Mouse (Mus musculus): Measurements from ENCODE around the gene Fmo3. TPM values are rescaled to one million over a fixed set of nuclear protein-coding genes. Genes with fewer than 3 reads are reported as not detected.

Fmo3 gene
- total RNA-seq (2014; rRNA removed) (234 and 412 TPM in 2 replicates), polyA plus RNA-seq (2012; rRNA removed) (53.9 and 77.7 TPM in 2 replicates)

GRCm38 (mm10) chr1:162984428-162984827 lies at the start of gene Fmo3:
Gene Fmo3, minus strand, starts transcription at chr1:162984528.
- TF ChIP-seq POLR2A (IDR thresholded peaks at IDR 0.05; ENCODE audit: extremely low read depth, insufficient read depth, low read length), result no peak
- no peak for TF ChIP-seq CTCF (IDR thresholded peaks at IDR 0.05; ENCODE audit: low read depth, low read length)

GRCm38 (mm10) chr1:163023075-163023474 lies 38.7 kb upstream of the Fmo3 start:
- Histone ChIP-seq H3K36me3 (ENCODE audit: control insufficient read depth, insufficient read depth, low read length) (no peaks in the 10 kb centered on the region), H3K27me3 (ENCODE audit: control insufficient read depth, insufficient read depth, low read length) (no peaks in the 10 kb centered on the region), H3K79me2 (ENCODE audit: control insufficient read depth, insufficient read depth, low read length) (no peaks in the 10 kb centered on the region), H3K9ac (ENCODE audit: low read depth, low read length) (no peak overlapping the region), H3K4me1 (ENCODE audit: control insufficient read depth, insufficient read depth, low read length) (no peaks in the 10 kb centered on the region), H3K4me3 (ENCODE audit: insufficient read depth, low read depth, low read length) (no peak overlapping the region), H3K27ac (replicated peaks; ENCODE audit: insufficient read depth, low read depth, low read length) (no peak overlapping the region)
- DNase-seq (ENCODE audit: extremely low read depth, low read depth, low spot score), result no peak
- no peak for TF ChIP-seq POLR2A (IDR thresholded peaks at IDR 0.05; ENCODE audit: extremely low read depth, insufficient read depth, low read length)
- no peak for TF ChIP-seq CTCF (IDR thresholded peaks at IDR 0.05; ENCODE audit: low read depth, low read length)

More at GRCm38 (mm10) chr1:162984428-162984827, at the start of gene Fmo3:
- 67% methylated on average over 1 of the region's 1 CpGs for WGBS
- Histone ChIP-seq H3K27ac (replicated peaks; ENCODE audit: insufficient read depth, low read depth, low read length) (no peak within 1 kb of the TSS), H3K36me3 (ENCODE audit: control insufficient read depth, insufficient read depth, low read length) (no peaks in the 10 kb centered on the region), H3K27me3 (ENCODE audit: control insufficient read depth, insufficient read depth, low read length) (no peaks in the 10 kb centered on the region), H3K9ac (ENCODE audit: low read depth, low read length) (no peak within 1 kb of the TSS), H3K4me1 (ENCODE audit: control insufficient read depth, insufficient read depth, low read length) (peaks cover 7% of the 10 kb centered on the region), H3K79me2 (ENCODE audit: control insufficient read depth, insufficient read depth, low read length) (no peaks in the 10 kb centered on the region), H3K4me3 (ENCODE audit: insufficient read depth, low read depth, low read length) (no peak within 1 kb of the TSS)
- no peak for DNase-seq (ENCODE audit: extremely low read depth, low read depth, low spot score)

- Histone ChIP-seq H3K4me1 (ENCODE audit: control insufficient read depth, insufficient read depth, low read length) (no peaks in the 10 kb centered on the region), H3K4me3 (ENCODE audit: insufficient read depth, low read depth, low read length) (no peak overlapping the region), H3K27ac (replicated peaks; ENCODE audit: insufficient read depth, low read depth, low read length) (no peak overlapping the region), H3K36me3 (ENCODE audit: control insufficient read depth, insufficient read depth, low read length) (no peaks in the 10 kb centered on the region), H3K79me2 (ENCODE audit: control insufficient read depth, insufficient read depth, low read length) (no peaks in the 10 kb centered on the region), H3K27me3 (ENCODE audit: control insufficient read depth, insufficient read depth, low read length) (no peaks in the 10 kb centered on the region), H3K9ac (ENCODE audit: low read depth, low read length) (no peak overlapping the region)
- 29% methylated on average over 3 of the region's 3 CpGs for WGBS
- peak; percentile 30 for DNase-seq (ENCODE audit: extremely low read depth, low read depth, low spot score)
- TF ChIP-seq POLR2A (IDR thresholded peaks at IDR 0.05; ENCODE audit: extremely low read depth, insufficient read depth, low read length) (no peak), CTCF (IDR thresholded peaks at IDR 0.05; ENCODE audit: low read depth, low read length) (no peak)
Measured at GRCm38 (mm10) chr1:163009220-163009619, 24.9 kb upstream of the Fmo3 start.

GRCm38 (mm10) chr1:163003496-163003895 lies 19.2 kb upstream of the Fmo3 start:
- Histone ChIP-seq H3K9ac (ENCODE audit: low read depth, low read length) (no peak overlapping the region), H3K27ac (replicated peaks; ENCODE audit: insufficient read depth, low read depth, low read length) (no peak overlapping the region), H3K36me3 (ENCODE audit: control insufficient read depth, insufficient read depth, low read length) (no peaks in the 10 kb centered on the region), H3K27me3 (ENCODE audit: control insufficient read depth, insufficient read depth, low read length) (no peaks in the 10 kb centered on the region), H3K79me2 (ENCODE audit: control insufficient read depth, insufficient read depth, low read length) (no peaks in the 10 kb centered on the region), H3K4me3 (ENCODE audit: insufficient read depth, low read depth, low read length) (no peak overlapping the region), H3K4me1 (ENCODE audit: control insufficient read depth, insufficient read depth, low read length) (no peaks in the 10 kb centered on the region)
- WGBS, result 88% methylated on average over 2 of the region's 2 CpGs
- no peak for TF ChIP-seq CTCF (IDR thresholded peaks at IDR 0.05; ENCODE audit: low read depth, low read length)
- no peak for TF ChIP-seq POLR2A (IDR thresholded peaks at IDR 0.05; ENCODE audit: extremely low read depth, insufficient read depth, low read length)
- no peak for DNase-seq (ENCODE audit: extremely low read depth, low read depth, low spot score)

DNA sequence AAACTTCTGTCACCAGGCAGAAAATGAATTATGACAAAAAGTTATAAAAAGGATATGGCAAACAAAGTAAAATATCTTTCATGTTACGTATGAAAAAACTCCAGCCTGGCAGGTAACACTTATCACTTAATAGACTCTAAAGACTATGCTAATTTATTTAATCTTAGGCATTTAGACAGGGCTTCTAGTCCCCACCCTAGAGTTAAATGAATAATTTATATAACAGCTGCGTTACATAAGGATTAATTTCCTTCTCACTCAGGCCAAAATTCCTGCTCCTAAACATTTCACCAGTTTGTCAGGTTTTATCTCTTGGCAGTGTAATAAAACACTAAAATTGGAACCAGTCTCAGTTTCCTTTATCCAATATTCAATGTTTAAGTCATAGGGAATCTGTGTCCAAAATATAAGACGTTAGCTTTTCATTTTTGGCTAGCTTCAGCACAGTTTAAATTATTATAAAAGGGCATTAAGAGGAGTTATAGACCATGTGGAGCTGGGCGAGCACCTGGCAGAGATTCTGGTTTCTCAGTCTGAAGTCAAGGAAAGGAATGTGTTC lies 17.0 kb upstream of the Fmo3 start:
- Histone ChIP-seq H3K27ac (replicated peaks; ENCODE audit: insufficient read depth, low read depth, low read length) (no peak overlapping the region), H3K36me3 (ENCODE audit: control insufficient read depth, insufficient read depth, low read length) (no peaks in the 10 kb centered on the region), H3K79me2 (ENCODE audit: control insufficient read depth, insufficient read depth, low read length) (no peaks in the 10 kb centered on the region), H3K9ac (ENCODE audit: low read depth, low read length) (no peak overlapping the region), H3K4me1 (ENCODE audit: control insufficient read depth, insufficient read depth, low read length) (no peaks in the 10 kb centered on the region), H3K4me3 (ENCODE audit: insufficient read depth, low read depth, low read length) (no peak overlapping the region), H3K27me3 (ENCODE audit: control insufficient read depth, insufficient read depth, low read length) (no peaks in the 10 kb centered on the region)
- DNase-seq (ENCODE audit: extremely low read depth, low read depth, low spot score), result no peak
- TF ChIP-seq POLR2A (IDR thresholded peaks at IDR 0.05; ENCODE audit: extremely low read depth, insufficient read depth, low read length) (no peak), CTCF (IDR thresholded peaks at IDR 0.05; ENCODE audit: low read depth, low read length) (no peak)
- 84% methylated on average over 4 of the region's 4 CpGs for WGBS

GRCm38 (mm10) chr1:162987546-162987945 lies 3.2 kb upstream of the Fmo3 start:
- H3K9ac ChIP-seq (ENCODE audit: low read depth, low read length), result no peak overlapping the region
- no peaks in the 10 kb centered on the region for H3K27me3 ChIP-seq (ENCODE audit: control insufficient read depth, insufficient read depth, low read length)
- WGBS, result 20% methylated on average over 3 of the region's 3 CpGs
- DNase-seq (ENCODE audit: extremely low read depth, low read depth, low spot score), result peak; percentile 99
- no peaks in the 10 kb centered on the region for H3K36me3 ChIP-seq (ENCODE audit: control insufficient read depth, insufficient read depth, low read length)
- no peaks in the 10 kb centered on the region for H3K79me2 ChIP-seq (ENCODE audit: control insufficient read depth, insufficient read depth, low read length)
- peaks cover 7% of the 10 kb centered on the region for H3K4me1 ChIP-seq (ENCODE audit: control insufficient read depth, insufficient read depth, low read length)
- H3K4me3 ChIP-seq (ENCODE audit: insufficient read depth, low read depth, low read length), result no peak overlapping the region
- no peak for TF ChIP-seq CTCF (IDR thresholded peaks at IDR 0.05; ENCODE audit: low read depth, low read length)
- TF ChIP-seq POLR2A (IDR thresholded peaks at IDR 0.05; ENCODE audit: extremely low read depth, insufficient read depth, low read length), result no peak
- no peak overlapping the region for H3K27ac ChIP-seq (replicated peaks; ENCODE audit: insufficient read depth, low read depth, low read length)

Data from liver, adult 2 months (tissue).